Mouse (Mus musculus) layer of hippocampus, adult 2 months (tissue): ENCODE results near the gene Adnp. TPM values are rescaled to one million over a fixed set of nuclear protein-coding genes. Genes with fewer than 3 reads are reported as not detected.

Source experiments
- DNase-seq, 2 experiments: peaks; one replicate each; pipeline ENCODE4 v3.0.0; 2022; ENCODE audit warnings: low spot score in 2 of 2
- H3K27ac ChIP-seq: fragments of 200-600 bp; 2 replicates; pipeline ENCODE4 v1.8.1; 2022
- H3K4me3 ChIP-seq: fragments of 200-600 bp; 2 replicates; pipeline ENCODE4 v1.8.1; 2022; ENCODE audit warnings: mild to moderate bottlenecking
- CTCF ChIP-seq: fragments of 200-600 bp; conservative IDR thresholded peaks from 2 replicates; pipeline ENCODE4 v1.8.1; 2022; ENCODE audit warnings: antibody characterized with exemption, mild to moderate bottlenecking, moderate library complexity
- total RNA-seq, 2 experiments: library from RNA; stranded (reverse); gene quantifications; 2 replicates each; pipeline ENCODE4 v1.2.3; 2021

Adnp gene
- total RNA-seq, 2 experiments from 2014 or later, result 90.5 to 96.3 TPM

GRCm38 (mm10) chr2:168231471-168231829, 24.5 kb upstream of the Adnp start:
- no peak overlapping the region for H3K27ac ChIP-seq
- no peak for TF ChIP-seq CTCF
- H3K4me3 ChIP-seq, result peak overlapping the region; percentile 98
- no peak for DNase-seq

DNA sequence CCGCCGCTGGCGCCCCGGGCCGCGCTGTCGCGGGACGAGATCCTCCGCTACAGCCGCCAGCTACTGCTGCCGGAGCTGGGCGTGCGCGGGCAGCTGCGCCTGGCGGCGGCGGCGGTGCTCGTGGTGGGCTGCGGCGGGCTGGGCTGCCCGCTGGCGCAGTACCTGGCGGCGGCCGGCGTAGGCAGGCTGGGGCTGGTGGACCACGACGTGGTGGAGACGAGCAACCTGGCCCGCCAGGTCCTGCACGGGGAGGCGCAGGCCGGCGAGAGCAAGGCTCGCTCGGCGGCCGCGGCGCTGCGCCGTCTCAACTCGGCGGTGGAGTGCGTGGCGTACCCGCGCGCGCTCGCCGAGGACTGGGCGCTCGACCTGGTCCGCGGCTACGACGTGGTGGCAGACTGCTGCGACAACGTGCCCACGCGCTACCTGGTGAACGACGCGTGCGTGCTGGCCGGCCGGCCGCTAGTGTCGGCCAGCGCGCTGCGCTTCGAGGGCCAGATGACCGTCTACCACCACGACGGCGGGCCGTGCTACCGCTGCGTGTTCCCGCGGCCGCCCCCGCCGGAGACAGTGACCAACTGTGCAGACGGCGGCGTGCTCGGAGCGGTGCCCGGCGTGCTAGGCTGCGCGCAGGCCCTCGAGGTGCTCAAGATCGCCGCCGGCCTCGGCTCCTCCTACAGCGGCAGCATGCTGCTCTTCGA, 24.0 kb upstream of the Adnp start:
- no peak for DNase-seq
- no peak for TF ChIP-seq CTCF
- Histone ChIP-seq H3K4me3 (peak overlapping the region; percentile 98), H3K27ac (peak overlapping the region; percentile 100)

GRCm38 (mm10) chr2:168230026-168230728, 23.3 kb upstream of the Adnp start, which contains the start of the genes Gm20716, Dpm1 and Mocs3:
Gene Gm20716 (minus strand): TSS chr2:168230364.
Gene Dpm1 (minus strand): TSS chr2:168230591.
Gene Mocs3 (plus strand): TSS chr2:168230622.
- peak within 1 kb of the TSS; percentile 100 for H3K27ac ChIP-seq
- H3K4me3 ChIP-seq, result peak within 1 kb of the TSS; percentile 98
- DNase-seq, result peak; percentile 84 to 85
- TF ChIP-seq CTCF, result no peak

GRCm38 (mm10) chr2:168229116-168230025, 22.5 kb upstream of the Adnp start:
- peak overlapping the region; percentile 98 for H3K4me3 ChIP-seq
- no peak for TF ChIP-seq CTCF
- peak overlapping the region; percentile 100 for H3K27ac ChIP-seq
- DNase-seq, result peak; percentile 50 to 51

DNA sequence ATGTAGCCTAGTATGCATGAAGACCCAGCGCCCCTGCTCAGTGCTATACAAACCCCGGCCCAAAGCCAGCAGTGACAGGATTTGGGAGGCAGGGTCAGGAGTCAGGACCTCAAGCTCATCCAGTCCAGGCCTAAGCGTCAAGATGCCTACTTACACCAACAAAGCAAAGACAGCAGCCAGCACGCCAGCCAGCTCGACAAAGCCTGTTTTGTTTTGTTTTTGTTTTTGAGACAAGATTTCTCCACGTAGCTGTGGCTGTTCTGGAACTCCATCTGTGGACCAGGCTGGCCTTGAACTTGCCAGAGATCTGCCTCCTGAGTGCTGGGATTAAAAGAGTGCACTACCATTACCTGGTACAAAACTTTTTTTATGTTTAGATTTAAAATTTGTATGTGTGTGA, 16.4 kb upstream of the Adnp start:
- no peak overlapping the region for H3K4me3 ChIP-seq
- no peak overlapping the region for H3K27ac ChIP-seq
- no peak for DNase-seq
- TF ChIP-seq CTCF, result no peak

- TF ChIP-seq CTCF, result peak; percentile 33; the same call in 1 of the 2 replicates
- DNase-seq, result no peak
- Histone ChIP-seq H3K27ac (no peak overlapping the region), H3K4me3 (no peak overlapping the region)
Measured at GRCm38 (mm10) chr2:168213788-168214397, 7.0 kb upstream of the Adnp start.

DNA sequence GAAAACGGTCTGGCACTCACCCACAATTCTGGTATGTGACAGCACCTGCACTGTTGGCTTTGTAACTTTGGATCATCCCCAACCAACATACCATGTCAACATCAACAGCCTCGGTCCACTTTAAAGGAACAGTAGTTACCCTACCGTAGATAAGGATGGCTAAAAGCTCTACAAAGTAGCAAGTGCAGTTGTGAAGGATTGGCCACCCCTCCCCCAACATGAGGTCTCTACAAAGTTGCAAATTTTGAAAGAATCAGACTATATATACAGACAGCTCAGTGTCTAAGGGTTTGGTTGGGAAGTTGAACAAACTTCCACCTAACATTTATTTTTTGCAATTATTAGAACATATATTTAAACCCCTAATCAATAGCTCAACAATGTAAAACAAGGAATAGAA, 971 bp upstream of the Adnp start:
- Histone ChIP-seq H3K27ac (peak overlapping the region; percentile 100), H3K4me3 (no peak overlapping the region; the same call in 1 of the 2 replicates)
- no peak for DNase-seq
- TF ChIP-seq CTCF, result no peak

DNA sequence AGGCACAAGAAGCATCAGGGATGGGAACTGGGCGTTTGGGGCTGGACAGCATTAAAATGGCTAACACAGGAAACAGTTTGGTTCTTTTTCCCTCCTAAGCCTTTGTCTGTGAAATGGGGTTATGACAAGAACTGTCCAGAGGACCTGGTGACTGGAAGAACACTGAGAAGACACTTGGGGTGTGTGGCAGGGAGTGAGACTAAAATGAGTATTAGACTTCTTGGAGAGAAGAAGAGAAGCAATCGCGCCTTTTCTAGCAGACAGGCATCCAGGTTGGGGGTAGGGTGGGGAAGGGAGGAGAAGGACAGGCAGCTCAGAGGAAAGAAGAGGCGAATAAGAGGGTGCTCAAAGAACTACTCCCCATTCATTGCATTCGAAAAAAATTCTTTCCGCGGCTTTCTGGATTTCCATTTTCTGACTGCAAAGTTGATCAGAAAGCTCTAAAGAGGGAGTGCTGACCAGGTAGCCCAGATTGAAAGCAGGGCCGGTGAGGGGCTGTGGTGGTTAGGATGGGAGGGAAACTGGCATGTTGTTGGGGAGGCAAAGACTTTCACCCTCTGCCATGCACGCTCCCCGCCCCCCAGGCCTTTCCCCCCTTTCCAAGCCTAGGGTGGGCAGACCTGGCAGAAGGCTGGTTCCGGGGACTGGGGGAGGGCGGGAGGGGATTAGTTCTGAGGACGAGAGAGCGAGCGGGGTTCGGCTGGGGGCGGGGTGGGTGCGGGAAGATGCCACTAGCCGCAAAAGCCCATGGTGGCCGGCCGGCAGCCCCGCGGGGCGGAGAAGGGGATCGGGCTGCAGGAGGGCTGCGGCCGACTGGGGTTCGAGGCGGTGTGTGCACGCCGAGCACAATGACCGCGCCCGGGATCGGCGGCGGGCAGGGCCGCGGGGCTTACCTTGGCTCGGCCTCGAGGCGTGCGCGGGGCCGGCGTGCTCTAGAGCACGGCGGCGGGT, 956 bp downstream of the Adnp start:
- TF ChIP-seq CTCF, result no peak
- Histone ChIP-seq H3K4me3 (peak overlapping the region; percentile 79), H3K27ac (peak overlapping the region; percentile 100)
- DNase-seq, result peak in 1 of 2 experiments; percentile 37

DNA sequence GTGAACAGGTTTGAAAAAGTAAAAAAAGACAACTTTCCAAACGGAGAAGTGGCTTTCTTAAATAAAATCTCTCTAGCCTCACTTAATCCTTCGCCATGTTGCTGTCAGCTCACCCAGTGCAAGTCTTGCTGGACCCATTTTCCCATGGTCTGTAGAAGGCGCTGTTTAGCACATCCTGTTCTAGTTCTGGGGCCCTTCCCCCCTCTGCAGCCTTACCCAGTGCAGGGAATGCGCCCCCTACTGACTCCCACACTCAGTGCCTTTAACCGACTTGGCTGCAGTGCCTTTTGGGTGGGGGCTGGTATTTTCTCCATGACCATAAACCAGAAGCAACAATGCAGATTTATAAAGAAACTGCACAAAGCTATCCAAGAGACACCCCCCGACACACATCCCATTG, 1.6 kb downstream of the Adnp start:
- peak overlapping the region; percentile 100 for H3K27ac ChIP-seq
- peak overlapping the region; percentile 79 for H3K4me3 ChIP-seq
- TF ChIP-seq CTCF, result peak; percentile 97
- peak; percentile 93 for DNase-seq

DNA sequence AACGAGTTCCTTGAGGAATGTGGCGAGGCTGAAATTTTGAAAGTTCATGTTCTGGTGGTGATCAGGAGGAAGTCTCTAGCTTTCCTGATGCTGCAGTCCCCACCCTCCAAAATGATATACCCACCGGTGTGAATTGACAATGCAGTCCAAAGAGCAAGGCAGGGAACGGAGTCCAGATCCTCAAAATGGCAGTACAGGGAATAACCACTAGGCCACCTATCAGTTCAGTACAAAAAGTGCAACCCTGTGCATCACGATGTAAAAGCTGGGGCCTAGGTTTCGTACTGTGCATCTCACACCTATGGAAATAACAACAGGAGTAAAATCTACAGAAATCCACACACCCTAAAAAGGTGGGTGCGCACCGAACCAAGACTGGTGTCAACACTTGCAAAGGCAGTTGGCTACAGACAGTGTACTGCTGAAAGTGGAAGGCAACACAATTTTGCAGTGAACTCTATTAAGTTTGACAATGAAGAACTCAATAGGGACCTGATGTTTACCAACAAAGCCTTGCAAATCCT, 2.4 kb downstream of the Adnp start:
- peak overlapping the region; percentile 79 for H3K4me3 ChIP-seq
- no peak for DNase-seq
- TF ChIP-seq CTCF, result peak; percentile 38
- no peak overlapping the region for H3K27ac ChIP-seq

GRCm38 (mm10) chr2:168200014-168200691, 6.8 kb downstream of the Adnp start:
- DNase-seq, result no peak
- no peak overlapping the region for H3K27ac ChIP-seq
- no peak for TF ChIP-seq CTCF

More at GRCm38 (mm10) chr2:168200014-168200691, 6.8 kb downstream of the Adnp start:
- H3K4me3 ChIP-seq, result no peak overlapping the region
